Mouse (Mus musculus): ENCODE data around the gene Isx. TPM values are rescaled to one million over a fixed set of nuclear protein-coding genes. Genes with fewer than 3 reads are reported as not detected.

Isx gene
- polyA plus RNA-seq, 1 experiment from 2014 or later: 90.8 TPM

DNA sequence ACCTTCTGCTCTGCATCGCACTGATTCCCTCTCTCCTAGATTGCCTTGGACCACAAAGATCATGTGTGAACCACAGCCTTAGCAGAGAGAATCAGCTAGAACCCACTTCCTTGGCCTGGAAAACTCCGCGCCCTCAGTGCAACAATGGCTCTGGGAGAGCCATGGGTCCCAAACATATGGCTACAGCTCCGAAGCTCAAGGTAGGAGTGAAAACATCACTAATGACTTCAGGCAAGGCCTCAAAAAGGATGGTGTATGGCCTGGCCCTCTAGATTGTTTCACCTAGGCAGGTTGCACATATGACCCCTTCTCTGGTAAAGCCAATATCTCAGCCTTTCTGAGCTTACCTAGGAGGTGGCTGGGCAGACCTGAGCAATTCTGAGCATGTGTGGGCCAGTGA lies 18.2 kb upstream of the Isx start:
- no peaks in the 10 kb centered on the region for H3K4me1 ChIP-seq (replicated peaks; ENCODE audit: control insufficient read depth, insufficient read depth, low read length)
- H3K9ac ChIP-seq (ENCODE audit: low read length): no peak overlapping the region
- H3K9me3 ChIP-seq (ENCODE audit: control insufficient read depth, low read length): no peaks in the 10 kb centered on the region
- H3K27ac ChIP-seq (ENCODE audit: low read depth): no peak overlapping the region
- WGBS: 93% methylated on average over 4 of the region's 4 CpGs
- H3K4me2 ChIP-seq (ENCODE audit: low read length): no peak overlapping the region
- no peak for ATAC-seq (replicated peaks; ENCODE audit: low FRiP score, low TSS enrichment, low read depth)
- no peaks in the 10 kb centered on the region for H3K27me3 ChIP-seq (replicated peaks; ENCODE audit: control insufficient read depth, insufficient read depth, low read length)
- no peaks in the 10 kb centered on the region for H3K36me3 ChIP-seq (ENCODE audit: control insufficient read depth, insufficient read depth, low read length)
- DNase-seq (ENCODE audit: low spot score): no peak
- no peak overlapping the region for H3K4me3 ChIP-seq (ENCODE audit: low read depth, low read length)

DNA sequence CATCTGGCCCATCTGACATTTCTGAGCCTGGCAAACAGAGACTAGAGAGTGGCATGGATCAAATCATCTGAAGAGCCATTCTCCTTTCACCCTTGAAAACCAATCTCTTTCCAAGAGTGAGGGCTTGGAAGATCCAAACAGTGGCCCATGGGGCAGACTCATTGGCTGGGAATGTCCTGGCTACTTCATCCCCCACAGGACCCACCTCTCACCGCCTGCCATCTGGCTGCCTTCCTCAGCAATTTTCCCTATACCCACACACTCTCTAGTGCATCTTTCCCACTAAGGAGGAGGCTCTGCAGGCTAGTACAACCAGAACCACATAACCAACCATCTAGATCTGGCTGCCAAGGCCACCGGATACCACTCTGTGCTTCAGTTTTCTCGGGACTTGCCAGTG lies 17.6 kb upstream of the Isx start:
- no peak for ATAC-seq (replicated peaks; ENCODE audit: low FRiP score, low TSS enrichment, low read depth)
- no peak overlapping the region for H3K4me2 ChIP-seq (ENCODE audit: low read length)
- peak; percentile 7 for DNase-seq (ENCODE audit: low spot score)
- no peaks in the 10 kb centered on the region for H3K27me3 ChIP-seq (replicated peaks; ENCODE audit: control insufficient read depth, insufficient read depth, low read length)
- H3K9ac ChIP-seq (ENCODE audit: low read length): no peak overlapping the region
- no peaks in the 10 kb centered on the region for H3K36me3 ChIP-seq (ENCODE audit: control insufficient read depth, insufficient read depth, low read length)
- no peaks in the 10 kb centered on the region for H3K4me1 ChIP-seq (replicated peaks; ENCODE audit: control insufficient read depth, insufficient read depth, low read length)
- no peaks in the 10 kb centered on the region for H3K9me3 ChIP-seq (ENCODE audit: control insufficient read depth, low read length)
- no peak overlapping the region for H3K4me3 ChIP-seq (ENCODE audit: low read depth, low read length)
- WGBS: 90% methylated on average over 3 of the region's 3 CpGs
- H3K27ac ChIP-seq (ENCODE audit: low read depth): no peak overlapping the region

DNA sequence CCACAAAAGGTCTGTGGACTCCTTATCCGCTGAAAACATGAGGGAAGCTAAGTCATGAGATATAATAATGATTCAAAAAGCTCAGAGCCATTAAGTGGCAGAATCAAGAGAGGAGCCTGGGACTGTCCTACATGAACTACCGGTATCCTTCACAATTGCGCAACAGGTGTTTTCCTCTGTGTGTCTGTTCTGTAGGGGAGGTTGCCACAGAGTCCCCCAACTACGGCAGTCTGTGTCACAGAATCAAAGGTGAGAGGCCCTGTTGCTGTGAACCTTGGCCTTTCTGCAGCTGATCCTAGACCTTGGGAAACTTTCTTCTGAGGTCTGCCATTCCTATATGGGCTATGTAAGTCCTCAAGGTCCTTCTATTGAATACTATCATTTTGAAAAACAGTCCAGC lies 13.7 kb upstream of the Isx start:
- WGBS: 91% methylated on average over 4 of the region's 4 CpGs
- no peak for ATAC-seq (replicated peaks; ENCODE audit: low FRiP score, low TSS enrichment, low read depth)
- Histone ChIP-seq H3K27me3 (replicated peaks; ENCODE audit: control insufficient read depth, insufficient read depth, low read length) (no peaks in the 10 kb centered on the region), H3K4me2 (ENCODE audit: low read length) (no peak overlapping the region), H3K4me3 (ENCODE audit: low read depth, low read length) (no peak overlapping the region), H3K9me3 (ENCODE audit: control insufficient read depth, low read length) (no peaks in the 10 kb centered on the region), H3K9ac (ENCODE audit: low read length) (no peak overlapping the region), H3K27ac (ENCODE audit: low read depth) (no peak overlapping the region), H3K4me1 (replicated peaks; ENCODE audit: control insufficient read depth, insufficient read depth, low read length) (no peaks in the 10 kb centered on the region), H3K36me3 (ENCODE audit: control insufficient read depth, insufficient read depth, low read length) (no peaks in the 10 kb centered on the region)
- no peak for DNase-seq (ENCODE audit: low spot score)

DNA sequence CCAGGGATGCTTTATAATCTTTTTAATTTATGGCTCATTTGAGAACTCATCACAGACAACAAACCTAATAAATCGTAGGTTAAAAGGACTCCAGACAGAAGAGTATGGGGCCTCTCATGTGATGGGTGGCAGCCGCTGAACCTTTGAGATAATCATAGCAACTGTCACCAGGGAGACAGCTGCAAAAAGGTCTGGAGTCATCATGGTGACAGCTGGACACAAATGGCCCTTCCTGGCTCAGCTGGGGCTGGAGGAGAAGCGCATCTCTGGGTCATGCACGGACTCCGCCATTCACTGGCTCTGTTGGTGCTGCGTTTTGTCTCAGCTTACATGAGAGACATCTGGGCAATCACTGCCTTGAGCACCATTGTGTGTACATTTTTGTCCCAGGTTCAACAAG lies 12.5 kb upstream of the Isx start:
- no peaks in the 10 kb centered on the region for H3K27me3 ChIP-seq (replicated peaks; ENCODE audit: control insufficient read depth, insufficient read depth, low read length)
- ATAC-seq (replicated peaks; ENCODE audit: low FRiP score, low TSS enrichment, low read depth) (no peak), DNase-seq (ENCODE audit: low spot score) (no peak)
- no peaks in the 10 kb centered on the region for H3K4me1 ChIP-seq (replicated peaks; ENCODE audit: control insufficient read depth, insufficient read depth, low read length)
- no peaks in the 10 kb centered on the region for H3K36me3 ChIP-seq (ENCODE audit: control insufficient read depth, insufficient read depth, low read length)
- H3K9ac ChIP-seq (ENCODE audit: low read length): no peak overlapping the region
- H3K9me3 ChIP-seq (ENCODE audit: control insufficient read depth, low read length): no peaks in the 10 kb centered on the region
- H3K27ac ChIP-seq (ENCODE audit: low read depth): no peak overlapping the region
- no peak overlapping the region for H3K4me2 ChIP-seq (ENCODE audit: low read length)
- 68% methylated on average over 6 of the region's 6 CpGs for WGBS
- no peak overlapping the region for H3K4me3 ChIP-seq (ENCODE audit: low read depth, low read length)

DNA sequence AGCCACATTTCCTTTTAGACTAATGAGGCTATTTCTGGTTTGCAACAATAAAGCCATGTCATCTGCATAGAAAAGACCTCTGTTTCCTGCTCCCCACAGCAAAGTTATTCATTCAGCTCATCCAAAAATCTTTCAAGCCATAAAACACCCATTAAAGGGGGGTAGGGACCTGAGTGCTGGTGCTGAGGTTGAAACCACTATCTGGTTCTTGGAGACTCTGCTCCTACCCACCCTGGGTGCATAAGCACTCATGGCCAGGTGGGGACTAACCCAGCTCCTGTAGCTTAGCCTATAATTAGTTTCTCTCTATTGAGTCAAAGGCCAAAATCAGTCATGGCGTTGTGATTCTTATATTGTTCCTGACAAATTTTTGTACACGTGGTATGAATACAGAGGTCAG lies 10.4 kb upstream of the Isx start:
- no peak overlapping the region for H3K9ac ChIP-seq (ENCODE audit: low read length)
- H3K27ac ChIP-seq (ENCODE audit: low read depth): no peak overlapping the region
- no peaks in the 10 kb centered on the region for H3K4me1 ChIP-seq (replicated peaks; ENCODE audit: control insufficient read depth, insufficient read depth, low read length)
- no peak for ATAC-seq (replicated peaks; ENCODE audit: low FRiP score, low TSS enrichment, low read depth)
- H3K4me3 ChIP-seq (ENCODE audit: low read depth, low read length): no peak overlapping the region
- no peaks in the 10 kb centered on the region for H3K9me3 ChIP-seq (ENCODE audit: control insufficient read depth, low read length)
- no peak for DNase-seq (ENCODE audit: low spot score)
- 87% methylated on average over 2 of the region's 2 CpGs for WGBS
- H3K27me3 ChIP-seq (replicated peaks; ENCODE audit: control insufficient read depth, insufficient read depth, low read length): no peaks in the 10 kb centered on the region
- no peaks in the 10 kb centered on the region for H3K36me3 ChIP-seq (ENCODE audit: control insufficient read depth, insufficient read depth, low read length)
- no peak overlapping the region for H3K4me2 ChIP-seq (ENCODE audit: low read length)

DNA sequence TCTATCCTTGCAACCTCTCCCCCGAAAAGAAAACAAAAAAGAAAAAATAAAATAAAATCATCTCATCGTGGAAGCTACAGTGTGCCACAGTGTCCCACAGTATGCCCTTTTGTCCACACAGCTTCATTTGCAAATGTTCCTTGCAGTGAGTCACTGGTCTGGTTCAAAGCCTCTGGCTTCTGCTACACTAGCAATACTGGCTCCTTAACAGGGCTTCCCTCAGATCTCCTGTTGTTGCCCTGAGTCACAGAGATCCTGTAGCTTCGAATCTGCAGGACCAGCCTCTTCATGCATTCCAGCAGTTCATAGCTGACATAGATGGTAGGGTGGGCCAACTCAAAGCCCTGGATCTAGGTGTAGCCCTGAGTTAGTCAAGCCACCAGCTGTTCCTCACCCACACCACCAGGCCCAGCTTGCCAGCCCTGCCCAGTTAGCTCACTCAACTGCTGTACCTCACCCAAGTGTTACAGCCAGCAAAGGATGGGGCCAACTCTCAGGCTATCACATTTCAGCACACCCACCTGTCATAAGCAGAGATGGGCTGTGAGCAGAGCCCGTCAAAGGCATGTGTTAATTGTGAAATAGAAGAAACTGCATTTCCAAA lies 2.5 kb upstream of the Isx start:
- DNase-seq (ENCODE audit: low spot score) (no peak), ATAC-seq (replicated peaks; ENCODE audit: low FRiP score, low TSS enrichment, low read depth) (no peak)
- Histone ChIP-seq H3K27me3 (replicated peaks; ENCODE audit: control insufficient read depth, insufficient read depth, low read length) (no peaks in the 10 kb centered on the region), H3K4me1 (replicated peaks; ENCODE audit: control insufficient read depth, insufficient read depth, low read length) (no peaks in the 10 kb centered on the region), H3K9ac (ENCODE audit: low read length) (no peak overlapping the region), H3K4me3 (ENCODE audit: low read depth, low read length) (no peak overlapping the region), H3K36me3 (ENCODE audit: control insufficient read depth, insufficient read depth, low read length) (no peaks in the 10 kb centered on the region), H3K4me2 (ENCODE audit: low read length) (no peak overlapping the region), H3K27ac (ENCODE audit: low read depth) (no peak overlapping the region), H3K9me3 (ENCODE audit: control insufficient read depth, low read length) (no peaks in the 10 kb centered on the region)
- 77% methylated on average over 4 of the region's 4 CpGs for WGBS

DNA sequence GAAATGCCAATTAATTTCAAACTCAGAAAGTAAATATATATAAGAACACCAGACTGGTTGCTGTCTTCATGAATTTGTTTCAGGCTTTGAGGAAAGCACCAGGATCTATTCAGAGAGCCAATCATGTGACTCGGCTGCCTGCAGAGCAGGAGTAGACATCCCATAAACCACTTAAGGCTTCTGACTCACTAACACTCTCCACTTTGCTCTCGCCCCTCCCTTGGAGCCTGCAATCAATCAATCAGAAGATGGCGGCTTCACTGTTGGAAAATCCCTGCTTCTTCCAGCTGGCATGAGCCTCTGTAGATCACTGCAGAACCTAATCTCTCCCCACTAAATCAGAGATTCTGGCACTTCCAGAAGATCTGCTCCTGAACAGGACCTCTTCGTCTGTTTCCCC lies 1.3 kb upstream of the Isx start:
- H3K4me1 ChIP-seq (replicated peaks; ENCODE audit: control insufficient read depth, insufficient read depth, low read length): no peaks in the 10 kb centered on the region
- H3K4me3 ChIP-seq (ENCODE audit: low read depth, low read length): peak overlapping the region; percentile 16
- WGBS: 8% methylated on average over 4 of the region's 4 CpGs
- no peaks in the 10 kb centered on the region for H3K36me3 ChIP-seq (ENCODE audit: control insufficient read depth, insufficient read depth, low read length)
- DNase-seq (ENCODE audit: low spot score) (no peak), ATAC-seq (replicated peaks; ENCODE audit: low FRiP score, low TSS enrichment, low read depth) (peak; percentile 80)
- H3K9ac ChIP-seq (ENCODE audit: low read length): no peak overlapping the region
- no peaks in the 10 kb centered on the region for H3K27me3 ChIP-seq (replicated peaks; ENCODE audit: control insufficient read depth, insufficient read depth, low read length)
- no peaks in the 10 kb centered on the region for H3K9me3 ChIP-seq (ENCODE audit: control insufficient read depth, low read length)
- peak overlapping the region; percentile 47; the same call in 1 of the 2 replicates for H3K27ac ChIP-seq (ENCODE audit: low read depth)
- H3K4me2 ChIP-seq (ENCODE audit: low read length): peak overlapping the region; percentile 38

DNA sequence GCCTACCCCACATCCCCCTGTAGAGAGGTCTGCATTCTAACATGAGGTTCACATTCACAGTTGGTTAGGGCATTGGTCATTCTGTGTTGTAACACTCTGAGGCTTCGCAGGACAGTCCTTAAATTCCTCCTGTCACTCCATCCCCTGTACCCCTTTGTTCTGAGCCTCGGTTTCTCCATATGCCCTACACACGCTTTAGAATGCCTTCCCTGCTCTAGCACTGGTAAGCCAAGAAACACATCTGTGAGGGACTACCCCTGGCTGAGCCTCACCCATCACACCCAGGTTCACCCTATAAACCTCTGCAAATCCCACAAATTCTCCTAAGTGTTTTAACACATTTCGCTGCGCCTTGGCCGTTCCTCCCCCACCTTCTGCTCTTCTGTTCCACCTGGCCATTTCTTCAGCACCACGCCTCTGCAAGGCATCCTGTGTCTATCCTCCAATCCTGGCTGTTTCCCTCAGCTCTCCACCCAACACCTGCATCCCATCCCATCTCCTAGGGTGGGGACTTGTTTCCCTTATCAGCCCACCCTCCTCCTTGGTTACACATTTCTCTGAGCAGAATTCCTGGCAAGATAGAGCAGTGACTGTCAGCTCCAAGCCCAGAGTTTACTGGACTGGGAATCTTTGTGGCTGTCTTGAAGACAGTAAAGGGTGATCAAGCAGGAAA lies 686 bp upstream of the Isx start:
- whole genome bisulfite sequencing: 69% methylated on average over 7 of the region's 7 CpGs
- DNase-seq (ENCODE audit: low spot score) (no peak), ATAC-seq (replicated peaks; ENCODE audit: low FRiP score, low TSS enrichment, low read depth) (peak; percentile 88)
- Histone ChIP-seq H3K9ac (ENCODE audit: low read length) (no peak overlapping the region; the same call in 1 of the 2 replicates), H3K36me3 (ENCODE audit: control insufficient read depth, insufficient read depth, low read length) (no peaks in the 10 kb centered on the region), H3K27me3 (replicated peaks; ENCODE audit: control insufficient read depth, insufficient read depth, low read length) (no peaks in the 10 kb centered on the region), H3K4me2 (ENCODE audit: low read length) (peak overlapping the region; percentile 38), H3K9me3 (ENCODE audit: control insufficient read depth, low read length) (no peaks in the 10 kb centered on the region), H3K4me1 (replicated peaks; ENCODE audit: control insufficient read depth, insufficient read depth, low read length) (no peaks in the 10 kb centered on the region), H3K27ac (ENCODE audit: low read depth) (peak overlapping the region; percentile 74; the same call in 1 of the 2 replicates), H3K4me3 (ENCODE audit: low read depth, low read length) (peak overlapping the region; percentile 44)

DNA sequence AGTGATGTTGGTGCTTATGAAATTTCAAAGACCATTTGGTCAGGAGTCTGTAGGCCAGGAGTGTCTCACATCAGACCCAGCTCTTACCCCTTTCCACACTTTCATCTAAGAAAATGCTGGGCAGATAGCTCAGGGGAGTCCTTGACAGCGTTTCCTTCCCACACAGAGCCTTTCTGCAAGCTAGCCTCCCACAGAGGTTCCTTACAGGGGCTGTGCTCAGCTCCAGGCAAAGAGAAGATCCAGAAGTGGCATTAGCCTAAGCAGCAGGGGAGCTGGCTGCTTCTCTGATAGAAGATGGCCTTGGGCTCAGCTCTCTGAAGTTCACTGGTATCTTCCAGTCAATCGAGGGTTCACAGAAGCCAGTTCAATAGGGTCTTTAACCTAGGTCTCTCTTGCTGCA lies 1.6 kb downstream of the Isx start:
- 46% methylated on average over 2 of the region's 2 CpGs for WGBS
- no peaks in the 10 kb centered on the region for H3K9me3 ChIP-seq (ENCODE audit: control insufficient read depth, low read length)
- peak overlapping the region; percentile 62; the same call in 1 of the 2 replicates for H3K27ac ChIP-seq (ENCODE audit: low read depth)
- H3K27me3 ChIP-seq (replicated peaks; ENCODE audit: control insufficient read depth, insufficient read depth, low read length): no peaks in the 10 kb centered on the region
- H3K9ac ChIP-seq (ENCODE audit: low read length): peak overlapping the region; percentile 58
- no peaks in the 10 kb centered on the region for H3K4me1 ChIP-seq (replicated peaks; ENCODE audit: control insufficient read depth, insufficient read depth, low read length)
- 0 out of 2 replicates have a peak, but pooled peaks cover 8% of the 10 kb centered on the region for H3K36me3 ChIP-seq (ENCODE audit: control insufficient read depth, insufficient read depth, low read length)
- ATAC-seq (replicated peaks; ENCODE audit: low FRiP score, low TSS enrichment, low read depth) (no peak), DNase-seq (ENCODE audit: low spot score) (no peak)
- H3K4me3 ChIP-seq (ENCODE audit: low read depth, low read length): peak overlapping the region; percentile 44
- H3K4me2 ChIP-seq (ENCODE audit: low read length): peak overlapping the region; percentile 46

Data from intestine, embryonic 14.5 days (tissue).